Mouse (Mus musculus) ovary, postnatal 14 days (tissue): ENCODE data around the gene Mki67.
A peak's percentile ranks its signal among the peaks of the same experiment; 100 is the strongest.

ENCODE experiments used
- DNase-seq: peaks from one replicate; pipeline ENCODE4 v3.0.0; 2022; ENCODE audit warnings: low spot score

Gene Mki67

GRCm38 (mm10) chr7:135666314-135666713 is 49.8 kb downstream of the Mki67 start:
- no peak for DNase-seq

- DNase-seq, result no peak
Observed at GRCm38 (mm10) chr7:135664211-135664610, 52.0 kb downstream of the Mki67 start.

DNA sequence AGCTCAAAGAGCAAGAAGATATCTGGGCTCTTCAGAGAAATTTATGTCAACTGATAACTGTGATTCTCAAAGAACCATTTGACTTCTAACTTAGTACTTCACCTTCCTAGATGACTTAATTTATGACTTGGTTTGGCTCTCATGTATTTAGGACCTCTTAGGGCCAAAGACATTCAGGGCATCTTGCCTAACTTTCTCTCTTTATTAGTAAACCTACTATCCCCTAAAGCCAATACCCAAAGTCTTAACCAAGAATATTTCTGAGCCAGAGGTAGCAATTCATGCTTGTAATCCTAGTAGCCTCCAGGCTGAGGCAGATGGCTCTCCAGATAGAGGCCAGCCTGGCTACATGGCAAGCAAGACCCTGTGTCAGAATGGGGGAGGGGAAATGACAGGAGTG is 55.8 kb downstream of the Mki67 start:
- no peak for DNase-seq

DNA sequence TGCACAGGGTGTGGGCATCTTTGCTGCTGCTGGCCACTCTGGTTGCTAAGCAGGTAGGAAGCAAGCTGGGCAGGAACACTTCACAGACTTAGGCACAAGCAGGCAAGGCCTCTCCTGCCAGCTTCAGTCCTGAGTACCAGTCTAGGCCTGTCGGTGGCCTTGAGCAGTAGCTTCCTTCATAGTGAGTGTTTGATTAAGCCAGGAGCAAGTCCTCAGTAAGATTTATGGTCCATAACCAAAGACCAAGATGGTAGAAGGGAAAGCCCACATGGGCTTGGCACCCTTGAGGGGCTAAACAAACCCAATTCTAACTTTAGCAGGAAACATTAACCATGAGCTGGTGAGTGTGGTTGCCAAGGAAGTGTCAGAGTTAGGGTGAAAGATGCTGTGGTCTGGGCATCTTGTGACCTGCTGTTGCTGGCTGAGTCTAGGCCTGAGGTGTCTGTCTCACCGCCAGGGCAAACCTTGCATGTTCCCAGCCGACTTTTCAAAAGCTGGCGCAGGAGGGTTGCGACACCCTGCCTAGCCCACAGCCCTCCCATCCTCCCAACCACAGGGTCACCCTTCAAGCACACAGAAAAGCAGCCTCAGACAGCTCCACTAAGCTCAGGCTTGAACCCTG is 56.7 kb downstream of the Mki67 start:
- no peak for DNase-seq

GRCm38 (mm10) chr7:135658150-135658549 is 58.0 kb downstream of the Mki67 start:
- no peak for DNase-seq

- no peak for DNase-seq
Observed at GRCm38 (mm10) chr7:135655113-135655512, 61.0 kb downstream of the Mki67 start.

DNA sequence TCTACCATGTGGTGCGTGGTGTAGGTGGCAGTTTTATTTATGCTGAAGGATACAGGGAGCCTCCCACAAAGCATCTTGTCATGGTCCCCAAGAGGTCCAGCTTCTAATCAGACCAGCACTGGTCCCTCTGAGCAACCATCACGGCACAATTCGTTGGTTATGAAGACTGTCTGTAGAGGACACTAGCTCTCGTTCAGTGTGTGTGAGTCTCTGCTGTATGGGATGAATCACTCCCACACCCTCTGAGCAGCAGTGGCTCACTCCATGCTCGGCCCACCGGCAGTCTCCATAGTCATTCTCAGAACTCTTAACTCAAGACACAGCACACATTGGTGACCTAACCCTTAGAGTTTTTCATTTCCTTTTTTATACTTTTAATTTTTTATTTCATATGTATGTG is 61.9 kb downstream of the Mki67 start:
- no peak for DNase-seq

DNA sequence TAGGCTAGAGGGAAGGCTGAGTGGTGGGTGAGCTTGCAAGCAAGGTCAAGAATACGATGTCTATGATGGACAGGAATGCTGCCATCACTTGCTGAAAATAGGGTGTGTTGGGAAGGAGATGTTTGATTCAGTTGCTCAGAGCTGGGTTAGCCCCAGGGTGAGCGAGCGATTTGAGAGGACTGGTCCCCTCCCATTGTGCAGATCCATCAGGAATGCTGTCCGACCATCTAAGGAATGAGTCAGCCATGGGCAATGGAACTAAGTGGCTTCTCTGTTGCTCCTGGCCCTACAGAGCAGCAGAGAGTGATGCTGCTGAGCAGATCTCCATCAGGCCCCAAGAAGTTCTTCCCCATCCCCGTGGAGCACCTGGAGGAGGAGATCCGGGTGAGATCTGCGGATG is 62.6 kb downstream of the Mki67 start:
- DNase-seq, result no peak

DNA sequence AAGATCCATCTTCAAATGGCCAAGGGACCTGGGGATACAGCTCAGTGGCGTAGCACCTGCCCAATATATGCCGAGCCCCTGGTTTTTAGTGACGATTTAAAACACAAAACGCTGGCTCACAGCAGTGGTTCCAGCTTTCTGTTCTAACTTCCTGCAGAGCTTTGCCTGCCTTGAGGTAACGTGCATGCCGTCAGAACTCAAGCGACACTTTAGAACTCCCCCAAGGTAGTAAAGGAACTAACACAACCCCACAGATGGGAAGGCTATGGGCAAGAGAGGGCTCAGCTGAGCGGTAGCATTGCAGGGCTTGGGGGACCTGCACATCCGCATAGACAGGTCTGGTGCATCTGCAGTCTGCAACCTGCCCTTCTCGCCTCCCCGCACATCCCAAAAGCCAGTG is 63.4 kb downstream of the Mki67 start:
- DNase-seq, result no peak

GRCm38 (mm10) chr7:135651831-135652511 is 64.2 kb downstream of the Mki67 start:
- DNase-seq, result no peak

- no peak for DNase-seq
Observed at GRCm38 (mm10) chr7:135650061-135650460, 66.1 kb downstream of the Mki67 start.

DNA sequence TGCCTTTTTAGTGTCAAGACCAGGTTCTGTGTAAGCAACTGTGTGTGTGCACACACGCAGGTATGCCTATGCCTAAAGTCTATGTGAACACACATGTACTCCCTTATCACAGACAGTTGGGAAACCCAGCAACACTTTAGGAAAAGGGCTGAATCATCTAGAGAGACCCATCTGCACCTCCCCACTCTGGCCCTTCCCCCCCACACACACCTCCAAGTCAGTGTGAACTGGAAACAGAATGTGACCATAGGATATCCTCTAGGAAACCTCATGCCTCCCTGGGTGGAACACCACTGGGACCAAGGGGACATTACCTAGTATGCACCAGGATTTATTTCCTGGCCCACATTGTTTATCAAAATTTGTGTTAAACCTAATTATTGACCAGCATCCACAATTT is 66.9 kb downstream of the Mki67 start:
- DNase-seq, result no peak

GRCm38 (mm10) chr7:135648821-135649220 is 67.3 kb downstream of the Mki67 start:
- no peak for DNase-seq

DNA sequence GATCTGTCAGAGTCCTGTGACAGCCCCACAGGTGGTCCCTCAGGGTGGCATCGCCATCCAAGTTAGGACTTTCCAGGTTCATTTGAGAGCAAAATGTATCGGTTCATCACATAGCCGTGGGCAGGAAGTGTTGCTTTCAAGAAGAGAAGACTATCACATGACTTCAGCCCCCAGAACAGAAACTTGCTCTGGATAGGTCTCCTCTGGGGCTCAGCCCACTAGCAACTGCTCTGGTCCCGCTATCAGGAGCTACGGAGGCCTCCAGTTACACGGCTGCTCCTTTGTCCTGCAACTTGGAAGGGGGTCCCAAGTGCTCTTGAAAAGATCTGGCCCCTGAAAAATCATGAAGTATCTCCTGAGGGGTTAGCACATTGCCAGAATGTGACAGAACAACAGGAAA is 69.2 kb downstream of the Mki67 start:
- no peak for DNase-seq

DNA sequence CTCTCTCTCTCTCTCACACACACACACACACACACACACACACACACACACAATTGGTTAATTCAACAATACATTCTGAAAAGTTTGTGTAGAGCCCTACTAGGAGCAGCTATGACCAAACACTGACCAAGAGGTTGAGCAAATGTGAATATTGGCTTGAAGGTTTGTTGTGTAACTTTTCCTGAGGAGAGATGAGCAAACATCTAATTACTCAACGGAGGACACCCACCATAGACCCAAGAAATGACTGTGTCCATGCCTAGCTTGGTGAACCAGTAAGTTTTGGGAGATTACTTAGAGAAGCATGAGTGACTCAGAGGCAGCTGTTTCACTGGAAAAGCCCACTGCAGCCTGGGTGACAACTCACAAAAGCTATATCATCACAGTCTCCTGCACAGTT is 71.7 kb downstream of the Mki67 start:
- no peak for DNase-seq

- DNase-seq, result peak; percentile 41
Observed at GRCm38 (mm10) chr7:135641698-135642507, 74.3 kb downstream of the Mki67 start.
